Mouse (Mus musculus): ENCODE measurements around the gene Ckm. TPM values are rescaled to one million over a fixed set of nuclear protein-coding genes. Genes with fewer than 3 reads are reported as not detected.

Gene Ckm
- polyA plus RNA-seq, 1 experiment from 2014 or later: not detected

GRCm38 (mm10) chr7:19460500-19460899 is 55.9 kb downstream of the Ckm start:
- WGBS: 80% methylated on average over 1 of the region's 1 CpGs
- Histone ChIP-seq H3K36me3 (peaks cover 4% of the 10 kb centered on the region; the same call in 1 of the 2 replicates), H3K9me3 (no peaks in the 10 kb centered on the region), H3K4me1 (peaks cover 31% of the 10 kb centered on the region), H3K27ac (replicated peaks) (no peak overlapping the region), H3K27me3 (peaks cover 27% of the 10 kb centered on the region), H3K4me3 (no peak overlapping the region), H3K9ac (replicated peaks) (no peak overlapping the region), H3K4me2 (replicated peaks) (no peak overlapping the region)
- no peak for ATAC-seq (ENCODE audit: low FRiP score, low read depth)

DNA sequence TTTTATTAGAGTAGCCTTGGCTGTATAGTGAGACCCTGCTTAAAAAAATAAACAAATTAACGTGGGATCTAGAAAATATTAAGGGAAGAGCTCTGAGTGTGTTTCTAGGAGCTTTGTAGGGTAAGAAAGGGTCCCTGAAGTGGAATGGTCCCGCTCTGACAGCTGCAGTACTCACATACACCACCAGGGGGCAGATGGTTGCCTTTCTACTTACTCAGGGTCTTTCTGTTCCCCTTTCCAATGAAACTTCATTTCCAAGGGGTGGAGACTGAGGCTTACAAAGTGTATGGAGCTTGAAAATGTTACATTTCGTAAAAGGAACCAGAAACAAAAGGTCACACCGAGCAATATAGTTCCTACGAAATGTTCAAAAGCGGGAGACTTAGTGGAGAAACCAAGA is 56.9 kb downstream of the Ckm start:
- 20% methylated on average over 6 of the region's 6 CpGs for WGBS
- Histone ChIP-seq H3K4me1 (peaks cover 25% of the 10 kb centered on the region), H3K4me2 (replicated peaks) (no peak overlapping the region), H3K9ac (replicated peaks) (no peak overlapping the region), H3K9me3 (no peaks in the 10 kb centered on the region), H3K4me3 (no peak overlapping the region), H3K36me3 (no peaks in the 10 kb centered on the region), H3K27me3 (peaks cover 37% of the 10 kb centered on the region), H3K27ac (replicated peaks) (no peak overlapping the region)
- ATAC-seq (ENCODE audit: low FRiP score, low read depth): no peak

DNA sequence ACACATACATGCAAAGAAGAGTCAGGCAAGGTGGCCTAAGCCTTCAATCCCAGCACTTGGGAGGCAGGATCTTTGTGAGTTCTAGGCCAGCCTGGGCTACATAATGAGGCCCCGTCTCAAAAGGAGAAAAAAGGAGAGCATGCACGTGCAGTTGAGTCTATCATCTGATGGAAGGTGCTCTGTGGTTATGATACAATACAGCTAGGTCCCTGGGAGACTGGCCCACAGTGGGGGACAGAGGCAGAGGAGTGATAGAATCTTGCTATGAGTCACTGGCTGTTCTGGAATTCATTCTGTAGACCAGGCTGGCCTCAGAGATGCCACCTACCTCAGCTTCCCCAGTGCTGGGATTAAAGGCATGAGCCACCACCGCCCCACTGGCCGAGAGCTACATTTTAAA is 57.9 kb downstream of the Ckm start:
- WGBS: 55% methylated on average over 4 of the region's 4 CpGs
- ATAC-seq (ENCODE audit: low FRiP score, low read depth): no peak

DNA sequence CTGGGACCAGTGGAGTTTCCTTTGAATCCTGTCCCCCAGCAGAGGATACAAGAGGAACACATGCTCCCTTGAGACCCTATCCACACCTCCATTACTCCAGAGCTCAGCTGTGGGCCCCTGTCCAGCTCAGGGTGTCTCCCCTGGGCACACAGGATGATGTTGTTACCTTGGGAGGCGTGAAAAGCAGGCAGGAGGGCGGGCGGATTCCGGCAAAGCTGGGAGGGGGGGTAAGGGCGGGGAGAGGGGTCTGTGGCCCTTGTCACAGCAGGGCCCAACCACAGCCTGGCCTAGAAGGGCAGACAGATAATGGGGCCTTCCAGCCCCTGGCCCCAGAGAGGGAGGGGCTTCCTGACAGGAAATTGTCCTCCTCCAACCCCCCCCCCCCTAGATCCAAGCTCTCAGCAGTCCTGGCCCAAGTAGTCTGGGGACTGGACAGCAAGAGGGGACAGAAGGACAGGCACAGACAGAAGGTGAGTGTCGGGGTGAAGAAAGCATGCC is 58.4 kb downstream of the Ckm start, which contains the start of gene Exoc3l2:
Gene Exoc3l2 (plus strand): TSS at position 448 of the 498 bp plus-strand sequence.
- Histone ChIP-seq H3K4me2 (replicated peaks) (no peak within 1 kb of the TSS), H3K27ac (replicated peaks) (no peak within 1 kb of the TSS), H3K4me1 (peaks cover 11% of the 10 kb centered on the region), H3K9me3 (no peaks in the 10 kb centered on the region), H3K9ac (replicated peaks) (no peak within 1 kb of the TSS; the same call in 1 of the 2 replicates), H3K27me3 (peaks cover 51% of the 10 kb centered on the region), H3K36me3 (no peaks in the 10 kb centered on the region), H3K4me3 (no peak within 1 kb of the TSS)
- no peak for ATAC-seq (ENCODE audit: low FRiP score, low read depth)
- 17% methylated on average over 6 of the region's 6 CpGs for WGBS

More for the DNA sequence above, 57.9 kb downstream of the Ckm start:
- no peak overlapping the region for H3K4me2 ChIP-seq (replicated peaks)
- no peaks in the 10 kb centered on the region for H3K36me3 ChIP-seq
- no peak overlapping the region for H3K4me3 ChIP-seq
- H3K27ac ChIP-seq (replicated peaks): no peak overlapping the region
- no peak overlapping the region; the same call in 1 of the 2 replicates for H3K9ac ChIP-seq (replicated peaks)
- peaks cover 46% of the 10 kb centered on the region for H3K27me3 ChIP-seq
- H3K4me1 ChIP-seq: peaks cover 15% of the 10 kb centered on the region
- H3K9me3 ChIP-seq: no peaks in the 10 kb centered on the region

- WGBS: 7% methylated on average over 22 of the region's 22 CpGs
- H3K4me2 ChIP-seq (replicated peaks): peak overlapping the region; percentile 8; the same call in 1 of the 2 replicates
- no peak overlapping the region for H3K27ac ChIP-seq (replicated peaks)
- no peak overlapping the region for H3K9ac ChIP-seq (replicated peaks)
- H3K27me3 ChIP-seq: peaks cover 67% of the 10 kb centered on the region
- no peak overlapping the region for H3K4me3 ChIP-seq
- no peaks in the 10 kb centered on the region for H3K9me3 ChIP-seq
- H3K4me1 ChIP-seq: peaks cover 4% of the 10 kb centered on the region
- no peak for ATAC-seq (ENCODE audit: low FRiP score, low read depth)
- H3K36me3 ChIP-seq: no peaks in the 10 kb centered on the region
These were observed 60.1 kb downstream of the Ckm start for GRCm38 (mm10) chr7:19464367-19465307.

DNA sequence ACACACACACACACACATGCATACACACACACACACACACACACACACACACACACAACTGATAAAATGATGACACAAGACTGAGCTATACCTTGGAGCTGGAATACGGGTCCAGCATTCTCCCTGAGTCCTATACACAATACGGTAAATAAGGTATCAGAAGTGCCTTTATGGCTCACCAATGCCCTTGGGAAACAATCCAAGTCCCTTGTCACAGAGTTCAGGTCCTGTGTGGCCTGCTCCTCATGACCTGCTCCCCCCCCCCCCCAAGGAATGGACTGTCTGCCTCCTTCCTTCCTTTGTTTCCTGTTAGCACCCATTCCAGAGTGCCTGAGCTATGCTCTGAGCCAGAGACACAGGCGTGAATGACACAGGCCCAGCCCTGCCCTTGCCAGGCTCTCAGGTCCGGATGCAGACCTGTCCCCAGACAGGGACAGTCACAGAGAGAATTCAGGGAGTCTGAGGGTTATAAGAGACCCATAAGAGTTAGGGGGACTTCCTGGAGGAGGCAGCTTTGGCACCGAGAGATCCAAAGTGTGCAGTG is 62.1 kb downstream of the Ckm start:
- H3K36me3 ChIP-seq: no peaks in the 10 kb centered on the region
- H3K4me2 ChIP-seq (replicated peaks): no peak overlapping the region
- WGBS: 63% methylated on average over 5 of the region's 5 CpGs
- ATAC-seq (ENCODE audit: low FRiP score, low read depth): no peak
- no peak overlapping the region for H3K4me3 ChIP-seq
- no peaks in the 10 kb centered on the region for H3K9me3 ChIP-seq
- H3K27ac ChIP-seq (replicated peaks): no peak overlapping the region
- peaks cover 84% of the 10 kb centered on the region for H3K27me3 ChIP-seq
- 0 out of 2 replicates have a peak, but pooled peaks cover 2% of the 10 kb centered on the region for H3K4me1 ChIP-seq
- no peak overlapping the region for H3K9ac ChIP-seq (replicated peaks)

DNA sequence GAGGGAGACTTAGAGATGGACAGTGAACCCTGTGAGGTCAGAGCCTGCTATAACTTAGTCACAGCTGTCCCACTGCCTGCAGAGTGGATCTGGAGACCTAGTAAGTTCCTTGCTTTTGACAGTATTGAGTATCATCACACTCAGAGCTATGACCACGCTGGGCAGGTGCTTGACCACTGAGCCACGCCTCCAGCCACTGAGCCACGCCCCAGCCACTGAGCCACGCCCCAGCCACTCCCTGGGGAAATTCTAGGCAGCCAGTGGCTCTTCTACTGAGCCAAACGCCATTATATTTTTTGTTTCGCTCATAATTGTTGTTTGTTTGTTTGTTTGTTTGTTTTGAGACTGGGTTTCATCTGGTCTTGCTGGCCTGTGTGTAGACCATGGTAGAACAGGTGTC is 63.1 kb downstream of the Ckm start:
- 38% methylated on average over 6 of the region's 6 CpGs for WGBS

DNA sequence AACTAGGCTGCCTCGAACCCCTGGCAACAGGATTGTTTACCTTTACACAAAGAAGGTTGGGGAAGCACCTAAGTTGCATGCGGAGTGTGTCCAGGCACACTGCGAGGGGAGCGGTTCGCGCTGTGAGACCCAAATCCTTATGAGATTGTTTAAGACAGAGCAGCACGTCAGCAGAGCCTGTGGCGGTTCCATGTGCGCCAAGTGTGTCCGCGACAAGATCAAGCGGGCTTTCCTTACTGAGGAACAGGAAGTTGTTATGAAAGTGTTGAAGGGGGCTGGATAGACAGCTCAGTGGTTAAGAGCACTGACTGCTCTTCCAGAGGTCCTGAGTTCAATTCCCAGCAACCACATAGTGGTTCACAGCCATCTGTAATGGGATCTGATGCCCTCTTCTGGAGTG is 63.7 kb downstream of the Ckm start:
- Histone ChIP-seq H3K4me1 (no peaks in the 10 kb centered on the region), H3K9me3 (no peaks in the 10 kb centered on the region), H3K36me3 (no peaks in the 10 kb centered on the region), H3K27ac (replicated peaks) (no peak overlapping the region), H3K4me2 (replicated peaks) (no peak overlapping the region), H3K4me3 (no peak overlapping the region), H3K27me3 (peaks cover 90% of the 10 kb centered on the region), H3K9ac (replicated peaks) (no peak overlapping the region)
- no peak for ATAC-seq (ENCODE audit: low FRiP score, low read depth)
- 65% methylated on average over 12 of the region's 12 CpGs for WGBS

More for the DNA sequence above, 63.1 kb downstream of the Ckm start:
- Histone ChIP-seq H3K4me1 (no peaks in the 10 kb centered on the region), H3K27ac (replicated peaks) (no peak overlapping the region), H3K36me3 (no peaks in the 10 kb centered on the region), H3K4me2 (replicated peaks) (no peak overlapping the region), H3K4me3 (no peak overlapping the region), H3K9ac (replicated peaks) (no peak overlapping the region), H3K9me3 (no peaks in the 10 kb centered on the region), H3K27me3 (peaks cover 90% of the 10 kb centered on the region)
- ATAC-seq (ENCODE audit: low FRiP score, low read depth): no peak

- ATAC-seq (ENCODE audit: low FRiP score, low read depth): no peak
- no peak overlapping the region for H3K4me3 ChIP-seq
- H3K27me3 ChIP-seq: peaks cover 94% of the 10 kb centered on the region
- no peaks in the 10 kb centered on the region for H3K9me3 ChIP-seq
- H3K36me3 ChIP-seq: no peaks in the 10 kb centered on the region
- H3K27ac ChIP-seq (replicated peaks): no peak overlapping the region
- H3K4me2 ChIP-seq (replicated peaks): no peak overlapping the region
- no peak overlapping the region for H3K9ac ChIP-seq (replicated peaks)
- peaks cover 7% of the 10 kb centered on the region; the same call in 1 of the 2 replicates for H3K4me1 ChIP-seq
- 19% methylated on average over 23 of the region's 23 CpGs for WGBS
These were observed 64.8 kb downstream of the Ckm start for GRCm38 (mm10) chr7:19469404-19469803.

- no peak overlapping the region for H3K9ac ChIP-seq (replicated peaks)
- peaks cover 7% of the 10 kb centered on the region; the same call in 1 of the 2 replicates for H3K4me1 ChIP-seq
- no peaks in the 10 kb centered on the region for H3K9me3 ChIP-seq
- ATAC-seq (ENCODE audit: low FRiP score, low read depth): no peak
- no peak overlapping the region for H3K4me2 ChIP-seq (replicated peaks)
- no peaks in the 10 kb centered on the region for H3K36me3 ChIP-seq
- no peak overlapping the region for H3K4me3 ChIP-seq
- WGBS: 13% methylated on average over 14 of the region's 14 CpGs
- peaks cover 96% of the 10 kb centered on the region for H3K27me3 ChIP-seq
- H3K27ac ChIP-seq (replicated peaks): no peak overlapping the region
These were observed 65.7 kb downstream of the Ckm start for GRCm38 (mm10) chr7:19470308-19470707.

GRCm38 (mm10) chr7:19472403-19472802 is 67.8 kb downstream of the Ckm start:
- Histone ChIP-seq H3K9me3 (no peaks in the 10 kb centered on the region), H3K4me2 (replicated peaks) (no peak overlapping the region)
- 58% methylated on average over 4 of the region's 4 CpGs for WGBS

More at GRCm38 (mm10) chr7:19472403-19472802, 67.8 kb downstream of the Ckm start:
- no peak overlapping the region for H3K9ac ChIP-seq (replicated peaks)
- H3K4me1 ChIP-seq: peaks cover 7% of the 10 kb centered on the region; the same call in 1 of the 2 replicates
- H3K4me3 ChIP-seq: no peak overlapping the region
- ATAC-seq (ENCODE audit: low FRiP score, low read depth): no peak
- H3K27me3 ChIP-seq: peaks cover 93% of the 10 kb centered on the region
- no peaks in the 10 kb centered on the region for H3K36me3 ChIP-seq
- no peak overlapping the region for H3K27ac ChIP-seq (replicated peaks)
